Mouse (Mus musculus): ENCODE measurements around the gene Arhgap1. TPM values are rescaled to one million over a fixed set of nuclear protein-coding genes. Genes with fewer than 3 reads are reported as not detected.

Gene Arhgap1
- total RNA-seq, 2 experiments from 2014 or later = 24.7 to 27.7 TPM

GRCm38 (mm10) chr2:91645354-91645753 lies 4.3 kb upstream of the Arhgap1 start:
- DNase-seq (ENCODE audit: low spot score) = no peak
- intact Hi-C loops (cut with DNase I) = no loop called here

- DNase-seq (ENCODE audit: low spot score) = no peak
- intact Hi-C loops (cut with DNase I) = no loop called here
Measured at GRCm38 (mm10) chr2:91645811-91646210, 3.8 kb upstream of the Arhgap1 start.

GRCm38 (mm10) chr2:91646733-91647132 lies 2.9 kb upstream of the Arhgap1 start:
- intact Hi-C loops (cut with DNase I) = no loop called here
- no peak for DNase-seq (ENCODE audit: low spot score)

- intact Hi-C loops (cut with DNase I) = no loop called here
- DNase-seq (ENCODE audit: low spot score) = no peak
Measured at GRCm38 (mm10) chr2:91649152-91649551, 508 bp upstream of the Arhgap1 start.

GRCm38 (mm10) chr2:91650360-91650995 lies 818 bp downstream of the Arhgap1 start:
- DNase-seq (ENCODE audit: low spot score) = no peak
- intact Hi-C loops (cut with DNase I) = no loop called here

GRCm38 (mm10) chr2:91651458-91652258 lies 2.0 kb downstream of the Arhgap1 start:
- no peak for DNase-seq (ENCODE audit: low spot score)
- intact Hi-C loops (cut with DNase I) = no loop called here

GRCm38 (mm10) chr2:91652863-91653262 lies 3.2 kb downstream of the Arhgap1 start:
- intact Hi-C loops (cut with DNase I) = no loop called here
- no peak for DNase-seq (ENCODE audit: low spot score)

- no peak for DNase-seq (ENCODE audit: low spot score)
- intact Hi-C loops (cut with DNase I) = no loop called here
Measured at GRCm38 (mm10) chr2:91655388-91655787, 5.7 kb downstream of the Arhgap1 start.

- no peak for DNase-seq (ENCODE audit: low spot score)
- intact Hi-C loops (cut with DNase I) = no loop called here
Measured at GRCm38 (mm10) chr2:91655827-91656226, 6.2 kb downstream of the Arhgap1 start.

- intact Hi-C loops (cut with DNase I) = no loop called here
- DNase-seq (ENCODE audit: low spot score) = no peak
Measured at GRCm38 (mm10) chr2:91656774-91657173, 7.1 kb downstream of the Arhgap1 start.

GRCm38 (mm10) chr2:91659657-91660056 lies 10.0 kb downstream of the Arhgap1 start:
- DNase-seq (ENCODE audit: low spot score) = no peak
- intact Hi-C loops (cut with DNase I) = no loop called here

GRCm38 (mm10) chr2:91660981-91661380 lies 11.3 kb downstream of the Arhgap1 start:
- intact Hi-C loops (cut with DNase I) = no loop called here

GRCm38 (mm10) chr2:91664780-91665179 lies 15.1 kb downstream of the Arhgap1 start:
- intact Hi-C loops (cut with DNase I) = no loop called here
- no peak for DNase-seq (ENCODE audit: low spot score)

More at GRCm38 (mm10) chr2:91660981-91661380, 11.3 kb downstream of the Arhgap1 start:
- DNase-seq (ENCODE audit: low spot score) = no peak

GRCm38 (mm10) chr2:91666386-91666910 lies 16.8 kb downstream of the Arhgap1 start:
- DNase-seq (ENCODE audit: low spot score) = no peak
- intact Hi-C loops (cut with DNase I) = no loop called here

GRCm38 (mm10) chr2:91667747-91668146 lies 18.1 kb downstream of the Arhgap1 start:
- DNase-seq (ENCODE audit: low spot score) = no peak

GRCm38 (mm10) chr2:91669326-91669725 lies 19.7 kb downstream of the Arhgap1 start:
- intact Hi-C loops (cut with DNase I) = no loop called here
- no peak for DNase-seq (ENCODE audit: low spot score)

More at GRCm38 (mm10) chr2:91667747-91668146, 18.1 kb downstream of the Arhgap1 start:
- intact Hi-C loops (cut with DNase I) = no loop called here

GRCm38 (mm10) chr2:91670038-91670437 lies 20.4 kb downstream of the Arhgap1 start:
- intact Hi-C loops (cut with DNase I) = no loop called here
- no peak for DNase-seq (ENCODE audit: low spot score)

GRCm38 (mm10) chr2:91673587-91673986 lies 23.9 kb downstream of the Arhgap1 start:
- DNase-seq (ENCODE audit: low spot score) = no peak
- intact Hi-C loops (cut with DNase I) = no loop called here

GRCm38 (mm10) chr2:91674895-91675294 lies 25.2 kb downstream of the Arhgap1 start:
- no peak for DNase-seq (ENCODE audit: low spot score)
- intact Hi-C loops (cut with DNase I) = no loop called here

GRCm38 (mm10) chr2:91676420-91676819 lies 26.8 kb downstream of the Arhgap1 start:
- no peak for DNase-seq (ENCODE audit: low spot score)
- intact Hi-C loops (cut with DNase I) = no loop called here

- intact Hi-C loops (cut with DNase I) = no loop called here
- DNase-seq (ENCODE audit: low spot score) = no peak
Measured at GRCm38 (mm10) chr2:91676961-91677360, 27.3 kb downstream of the Arhgap1 start.
